Mouse (Mus musculus) embryonic fibroblast, embryonic 13.5 days (primary cell): ENCODE measurements around the gene F2rl2.

ENCODE experiments used
- CTCF ChIP-seq: IDR thresholded peaks from 2 replicates; pipeline ENCODE4 v1.5.1; 2011; ENCODE audit warnings: mild to moderate bottlenecking, control low read depth, low read length, moderate library complexity, borderline replicate concordance; ENCODE audit not compliant: insufficient read depth
- POLR2A ChIP-seq: IDR thresholded peaks from 2 replicates; pipeline ENCODE4 v1.6.1; 2011; ENCODE audit warnings: low read depth, mild to moderate bottlenecking, control low read depth, low read length, moderate library complexity

- no peak for TF ChIP-seq CTCF
- TF ChIP-seq POLR2A = no peak
Measured at GRCm38 (mm10) chr13:95655284-95655683, 41.4 kb upstream of the F2rl2 start.
